1 mouse cellular context compared by ENCODE assay signal in the genomic region with DNA sequence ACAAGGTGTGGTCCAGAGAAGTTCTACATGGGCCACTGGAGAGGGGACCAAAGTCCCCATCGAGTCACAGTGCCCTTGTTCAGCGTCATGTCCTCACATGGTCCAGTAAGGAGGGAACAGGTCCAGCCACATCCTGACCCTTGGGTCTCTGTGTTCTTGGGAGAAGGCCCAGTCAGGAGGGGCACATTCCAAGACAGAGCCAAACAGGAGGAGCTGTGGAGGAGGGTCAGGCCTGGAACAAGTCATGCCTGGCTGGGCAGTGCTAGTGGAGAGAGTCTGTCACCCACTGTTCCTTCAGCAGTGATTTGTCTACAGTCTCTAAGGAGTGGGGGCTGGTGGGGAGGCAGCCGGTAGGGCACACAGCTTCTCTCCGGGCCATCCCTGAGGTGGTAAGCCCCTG.
TF ChIP-seq lines count a peak whose summit lies in the region.

No protein-coding gene starts in this region.

TF ChIP-seq in MEL, 35 proteins besides CTCF, POLR2A, EP300 and RAD21:
- no peak for TF ChIP-seq BHLHE40 (IDR thresholded peaks at IDR 0.05; ENCODE audit: borderline replicate concordance, low read depth, low read length)
- no peak for TF ChIP-seq ELF1 (IDR thresholded peaks at IDR 0.05; ENCODE audit: low read depth, low read length)
- TF ChIP-seq MAZ (IDR thresholded peaks at IDR 0.05; ENCODE audit: low read depth, low read length), result no peak
- no peak for TF ChIP-seq USF1 (IDR thresholded peaks at IDR 0.05; ENCODE audit: low read depth, low read length)
- TF ChIP-seq MAX (IDR thresholded peaks at IDR 0.05; ENCODE audit: low read length), result no peak
- TF ChIP-seq CHD1 (IDR thresholded peaks at IDR 0.05; ENCODE audit: low read depth, low read length), result no peak
- no peak for TF ChIP-seq SIN3A (IDR thresholded peaks at IDR 0.05; ENCODE audit: low read length)
TF ChIP-seq in MEL: peak in this region for 0.
